Mouse (Mus musculus) midbrain, embryonic 15.5 days (tissue): Measurements from ENCODE around the gene Trim17. TPM values are rescaled to one million over a fixed set of nuclear protein-coding genes. Genes with fewer than 3 reads are reported as not detected.

Experiments used
- ATAC-seq: fragments of 200-750 bp; cut with Nextera tagmentation; replicated peaks from 2 replicates; pipeline ENCODE4 v1.8.0; 2017; ENCODE audit warnings: moderate TSS enrichment
- H3K27ac ChIP-seq: fragments of 300-500 bp; sonication (generic); 2 replicates; pipeline ENCODE4 v1.5.1; 2015; ENCODE audit warnings: mild to moderate bottlenecking, inconsistent platforms
- H3K27me3 ChIP-seq: fragments of 300-500 bp; sonication (generic); replicated peaks from 2 replicates; pipeline ENCODE4 v1.6.1; 2015; ENCODE audit warnings: inconsistent platforms
- H3K36me3 ChIP-seq: fragments of 300-500 bp; sonication (generic); replicated peaks from 2 replicates; pipeline ENCODE4 v1.6.1; 2015; ENCODE audit warnings: inconsistent platforms
- H3K4me1 ChIP-seq: fragments of 300-500 bp; sonication (generic); 2 replicates; pipeline ENCODE4 v1.6.1; 2015; ENCODE audit warnings: inconsistent platforms
- H3K4me2 ChIP-seq: fragments of 300-500 bp; sonication (generic); 2 replicates; pipeline ENCODE4 v1.6.1; 2015; ENCODE audit warnings: inconsistent platforms, mild to moderate bottlenecking, moderate library complexity
- H3K4me3 ChIP-seq: fragments of 300-500 bp; sonication (generic); 2 replicates; pipeline ENCODE4 v1.5.1; 2015; ENCODE audit warnings: mild to moderate bottlenecking, inconsistent platforms
- H3K9ac ChIP-seq: fragments of 300-500 bp; sonication (generic); 2 replicates; pipeline ENCODE4 v1.6.1; 2015; ENCODE audit warnings: mild to moderate bottlenecking, inconsistent platforms
- H3K9me3 ChIP-seq: fragments of 300-500 bp; sonication (generic); 2 replicates; pipeline ENCODE4 v1.6.1; 2016; ENCODE audit warnings: inconsistent platforms
- WGBS: fragments of 180-500 bp; shearing (Covaris S2); methylation state at CpG from one replicate; pipeline ENCODE4 v1.1.7; 2015; ENCODE audit warnings: mixed read lengths; 5-methylcytosine and 5-hydroxymethylcytosine counted together
- polyA plus RNA-seq: library from polyadenylated mRNA; unstranded; fragments of >200 nt; fragmentation: Nextera tagmentation; extraction: Ambion mirVana; gene quantifications from 2 replicates; pipeline ENCODE4 v1.2.1, GENCODE M21; 2015

The Trim17 gene
- polyA plus RNA-seq, 1 experiment from 2014 or later = 2.0 TPM

DNA sequence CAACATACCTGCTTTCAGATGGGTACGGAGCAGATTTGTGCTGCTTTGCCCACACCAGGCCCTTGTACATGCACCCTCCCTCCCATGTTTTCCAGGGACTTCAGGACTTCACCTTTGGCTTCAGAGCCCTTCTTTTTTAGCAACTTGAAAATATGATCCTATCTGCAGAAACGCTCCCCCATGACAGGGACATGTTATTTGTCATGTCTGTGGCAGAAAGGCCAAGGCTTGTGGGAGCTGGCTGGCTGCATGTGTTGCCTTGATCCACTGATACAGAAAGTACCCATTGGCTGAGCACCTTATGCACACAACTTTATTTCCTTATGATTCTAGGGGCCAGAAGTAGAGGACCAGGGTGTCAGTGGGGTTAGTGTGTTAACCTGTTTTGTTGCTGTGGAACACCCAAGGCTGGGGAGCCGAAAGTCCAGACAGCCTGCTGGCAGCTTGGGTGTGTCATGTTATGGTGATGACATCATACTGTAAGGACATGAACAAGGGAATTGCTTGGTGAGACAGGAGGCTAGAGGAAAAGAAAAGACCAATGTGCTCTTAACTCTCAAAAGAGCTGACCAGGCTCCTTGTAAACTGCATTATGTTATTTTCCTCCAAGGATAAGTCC, 30.9 kb downstream of the Trim17 start:
- no peak overlapping the region for H3K27ac ChIP-seq
- H3K4me3 ChIP-seq = no peak overlapping the region
- H3K4me2 ChIP-seq = no peak overlapping the region
- peaks cover 37% of the 10 kb centered on the region for H3K36me3 ChIP-seq
- H3K9ac ChIP-seq = no peak overlapping the region
- WGBS = 92% methylated on average over 3 of the region's 3 CpGs
- no peaks in the 10 kb centered on the region for H3K27me3 ChIP-seq
- ATAC-seq = no peak
- peaks cover 15% of the 10 kb centered on the region for H3K4me1 ChIP-seq
- no peaks in the 10 kb centered on the region for H3K9me3 ChIP-seq

DNA sequence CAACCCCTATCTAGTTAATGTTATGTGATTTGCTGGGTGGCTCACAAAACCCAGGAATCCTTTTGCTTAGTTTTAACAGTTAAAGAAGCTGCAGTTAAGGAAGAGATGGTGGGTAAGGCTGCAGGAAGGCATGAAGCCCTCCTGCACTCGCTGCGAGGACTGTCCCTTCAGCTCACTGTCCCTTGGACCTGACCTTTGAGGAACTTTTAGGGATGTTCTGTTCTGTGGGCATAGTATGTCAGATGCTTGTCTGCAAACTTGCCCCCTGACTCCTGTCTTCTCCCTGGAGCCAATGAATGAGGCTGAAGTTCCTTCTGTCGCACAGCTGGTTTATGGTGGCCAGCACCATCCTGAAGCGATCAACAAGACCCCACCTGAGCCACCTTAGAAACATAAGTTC, 34.7 kb downstream of the Trim17 start:
- no peaks in the 10 kb centered on the region for H3K27me3 ChIP-seq
- 96% methylated on average over 4 of the region's 4 CpGs for WGBS
- H3K9me3 ChIP-seq = no peaks in the 10 kb centered on the region

DNA sequence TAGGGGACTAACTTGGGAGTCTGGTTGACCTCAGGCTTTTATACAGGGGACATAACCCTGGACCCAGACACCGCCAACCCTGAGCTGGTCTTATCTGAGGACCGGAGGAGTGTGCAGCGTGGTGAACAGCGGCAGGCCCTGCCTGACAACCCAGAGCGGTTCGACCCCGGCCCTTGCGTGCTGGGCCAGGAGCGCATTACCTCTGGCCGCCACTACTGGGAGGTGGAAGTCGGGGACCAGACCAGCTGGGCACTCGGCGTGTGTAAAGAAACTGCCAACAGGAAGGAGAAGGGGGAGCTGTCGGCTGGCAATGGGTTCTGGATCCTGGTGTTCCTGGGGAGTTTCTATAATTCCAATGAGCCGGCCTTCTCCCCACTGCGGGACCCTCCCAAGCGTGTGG, 35.7 kb downstream of the Trim17 start:
- 88% methylated on average over 17 of the region's 17 CpGs for WGBS
- no peak overlapping the region for H3K9ac ChIP-seq

More for the DNA sequence above, 34.7 kb downstream of the Trim17 start:
- Histone ChIP-seq H3K4me1 (no peaks in the 10 kb centered on the region), H3K4me2 (no peak overlapping the region), H3K9ac (no peak overlapping the region), H3K27ac (no peak overlapping the region), H3K36me3 (peaks cover 33% of the 10 kb centered on the region), H3K4me3 (no peak overlapping the region)
- ATAC-seq = no peak

DNA sequence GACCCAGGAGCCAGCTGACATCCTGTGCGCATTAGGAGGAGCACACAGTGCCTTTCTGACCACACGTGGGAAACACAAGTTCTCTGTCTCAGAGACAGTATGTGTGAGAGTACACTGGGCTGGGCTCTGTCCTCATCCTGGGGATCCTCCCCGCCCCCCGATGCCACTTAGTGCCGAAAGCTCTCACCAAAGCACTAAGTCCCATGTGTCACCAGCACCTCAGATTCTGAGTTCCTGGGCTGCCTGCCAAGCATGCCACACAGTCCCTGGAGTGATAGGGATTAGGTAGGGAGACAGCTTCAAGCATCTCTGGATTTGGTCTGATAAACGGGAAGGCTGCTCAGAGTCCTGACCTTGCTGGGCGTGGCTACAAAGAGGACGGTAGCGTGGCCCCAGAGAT, 36.3 kb downstream of the Trim17 start:
- 78% methylated on average over 9 of the region's 9 CpGs for WGBS
- H3K27ac ChIP-seq = no peak overlapping the region
- H3K4me2 ChIP-seq = no peak overlapping the region
- H3K27me3 ChIP-seq = peaks cover 10% of the 10 kb centered on the region
- H3K9ac ChIP-seq = no peak overlapping the region
- no peak overlapping the region for H3K4me3 ChIP-seq
- no peak for ATAC-seq
- no peaks in the 10 kb centered on the region for H3K9me3 ChIP-seq
- H3K36me3 ChIP-seq = peaks cover 28% of the 10 kb centered on the region
- H3K4me1 ChIP-seq = no peaks in the 10 kb centered on the region

More for the DNA sequence above, 35.7 kb downstream of the Trim17 start:
- Histone ChIP-seq H3K4me2 (no peak overlapping the region), H3K4me1 (no peaks in the 10 kb centered on the region), H3K36me3 (peaks cover 28% of the 10 kb centered on the region), H3K9me3 (no peaks in the 10 kb centered on the region), H3K27ac (no peak overlapping the region), H3K27me3 (peaks cover 4% of the 10 kb centered on the region; the same call in 1 of the 2 replicates), H3K4me3 (no peak overlapping the region)
- no peak for ATAC-seq

DNA sequence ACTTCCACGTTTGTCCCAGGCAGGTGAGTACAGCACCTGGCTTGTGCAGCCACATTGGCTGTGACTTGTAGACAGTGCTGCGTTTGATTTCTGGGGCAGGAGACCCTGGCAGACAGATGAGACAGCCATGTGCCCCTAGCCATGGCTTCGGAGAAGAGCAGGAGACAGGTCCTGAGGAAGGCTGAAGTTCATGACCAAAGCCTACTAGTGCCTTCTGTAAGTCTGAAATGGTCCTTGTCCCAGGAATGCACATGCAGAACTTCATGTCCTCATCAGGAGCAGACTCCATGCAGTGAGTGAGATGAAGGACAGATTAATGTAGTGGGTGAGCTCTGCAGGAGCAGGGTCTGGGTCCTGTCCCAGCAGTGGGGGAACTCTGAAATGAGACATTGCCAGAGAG, 37.4 kb downstream of the Trim17 start:
- Histone ChIP-seq H3K9me3 (no peaks in the 10 kb centered on the region), H3K27ac (no peak overlapping the region), H3K36me3 (peaks cover 24% of the 10 kb centered on the region), H3K27me3 (peaks cover 11% of the 10 kb centered on the region), H3K9ac (no peak overlapping the region), H3K4me3 (no peak overlapping the region), H3K4me2 (no peak overlapping the region), H3K4me1 (no peaks in the 10 kb centered on the region)
- no peak for ATAC-seq
- WGBS = 81% methylated on average over 3 of the region's 3 CpGs

DNA sequence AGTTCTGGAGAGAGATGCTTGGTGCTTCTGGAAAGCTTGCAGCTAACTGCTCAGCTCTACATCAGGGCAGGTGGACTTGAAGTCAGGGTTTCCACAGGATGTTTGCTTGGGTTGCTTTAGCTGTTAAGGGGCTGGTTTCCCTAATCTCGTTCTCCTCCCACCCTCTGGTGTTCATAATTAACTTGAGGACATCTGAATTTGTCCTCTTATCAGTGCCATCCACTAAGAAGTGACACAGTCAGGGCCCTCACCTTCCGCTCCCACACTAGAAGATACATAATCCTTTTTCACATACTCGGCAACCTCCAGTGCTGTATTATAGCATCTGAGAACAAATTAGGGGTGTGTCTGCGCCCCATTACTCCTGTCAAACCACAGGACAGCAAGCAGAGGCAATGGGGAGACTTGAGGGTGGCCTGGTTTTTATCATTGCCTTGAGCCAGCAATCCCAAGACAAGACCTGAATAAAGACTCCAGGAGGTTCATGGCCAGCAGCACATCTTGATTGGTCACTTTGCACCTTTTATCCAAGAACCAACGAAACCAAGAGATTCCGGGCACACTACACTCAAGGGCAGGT, 38.7 kb downstream of the Trim17 start:
- no peak overlapping the region for H3K4me3 ChIP-seq
- no peak overlapping the region for H3K9ac ChIP-seq
- H3K4me1 ChIP-seq = no peaks in the 10 kb centered on the region
- ATAC-seq = no peak
- H3K27ac ChIP-seq = no peak overlapping the region
- 76% methylated on average over 6 of the region's 6 CpGs for WGBS
- H3K27me3 ChIP-seq = peaks cover 11% of the 10 kb centered on the region
- no peak overlapping the region for H3K4me2 ChIP-seq
- H3K36me3 ChIP-seq = peaks cover 16% of the 10 kb centered on the region
- H3K9me3 ChIP-seq = no peaks in the 10 kb centered on the region

DNA sequence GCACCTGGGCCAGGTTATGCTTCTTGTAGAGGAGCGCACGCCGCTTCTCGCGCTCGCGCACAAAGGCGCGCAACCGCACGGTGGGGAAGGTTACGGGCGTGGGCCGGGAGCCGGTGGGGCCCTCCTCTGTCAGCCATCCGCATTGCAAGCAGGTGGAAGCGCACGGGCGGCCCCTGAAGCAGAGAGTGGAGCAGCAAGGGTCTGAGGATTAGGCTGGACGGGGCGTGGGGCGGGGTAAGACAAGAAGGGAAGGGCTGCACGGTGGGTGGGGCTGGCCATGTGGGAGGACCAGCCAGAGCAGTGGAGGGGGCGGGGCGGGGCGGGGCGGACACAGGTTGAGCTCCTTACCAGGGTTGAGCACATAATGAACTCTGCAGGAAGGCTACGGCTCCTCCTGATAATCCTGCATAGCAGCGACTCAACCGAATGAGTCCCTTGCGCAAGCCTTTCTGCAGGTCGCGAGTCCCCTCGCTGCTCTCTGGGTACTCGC, 39.9 kb downstream of the Trim17 start:
- Histone ChIP-seq H3K27ac (no peak overlapping the region), H3K4me2 (peak overlapping the region; percentile 69), H3K4me1 (no peaks in the 10 kb centered on the region), H3K36me3 (peaks cover 10% of the 10 kb centered on the region; the same call in 1 of the 2 replicates), H3K4me3 (peak overlapping the region; percentile 41), H3K9me3 (no peaks in the 10 kb centered on the region), H3K9ac (peak overlapping the region; percentile 34), H3K27me3 (peaks cover 11% of the 10 kb centered on the region)
- WGBS = under 1% methylated on average over 35 of the region's 35 CpGs
- peak; percentile 68 for ATAC-seq

DNA sequence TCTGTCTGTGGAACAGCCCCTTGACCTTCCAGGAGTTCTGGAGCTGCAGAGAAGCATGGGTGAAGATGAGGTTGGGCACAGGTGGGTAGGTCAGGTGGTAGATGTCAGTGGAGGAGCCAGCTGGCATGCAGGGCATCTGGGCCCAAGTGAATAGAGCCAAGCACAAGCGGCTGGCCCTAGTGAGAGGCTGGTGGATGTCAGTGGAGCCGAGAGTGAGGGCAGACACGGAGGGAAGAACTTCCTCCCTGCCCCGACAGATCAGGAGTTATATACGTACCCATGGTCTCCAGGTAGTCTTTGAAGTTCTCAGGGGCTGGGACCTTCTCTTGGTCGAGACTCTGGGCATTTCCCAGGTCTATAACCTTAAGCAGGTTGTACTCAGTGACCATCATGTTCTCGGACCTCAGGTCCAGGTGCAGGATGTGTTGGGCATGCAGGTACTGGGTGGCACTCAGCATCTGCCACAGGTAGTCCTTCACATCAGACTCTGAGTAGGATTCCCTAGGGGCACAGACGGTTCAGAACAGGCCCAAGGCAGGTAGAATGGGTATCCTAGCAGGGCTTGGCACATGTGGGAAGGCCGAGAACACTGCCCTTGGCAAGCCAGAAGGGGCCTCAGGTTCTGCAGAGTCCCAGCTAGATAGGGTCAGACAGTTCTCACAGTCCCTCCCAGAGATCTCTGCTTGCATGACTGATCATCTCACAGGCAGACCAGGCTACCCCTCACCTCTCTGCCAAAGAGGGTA, 40.7 kb downstream of the Trim17 start:
- Histone ChIP-seq H3K9ac (no peak overlapping the region), H3K27ac (no peak overlapping the region), H3K4me1 (no peaks in the 10 kb centered on the region), H3K4me3 (peak overlapping the region; percentile 41; the same call in 1 of the 2 replicates), H3K36me3 (0 out of 2 replicates have a peak, but pooled peaks cover 6% of the 10 kb centered on the region), H3K27me3 (peaks cover 11% of the 10 kb centered on the region), H3K4me2 (peak overlapping the region; percentile 69), H3K9me3 (no peaks in the 10 kb centered on the region)
- peak; percentile 12; the same call in 1 of the 2 replicates for ATAC-seq
- WGBS = 81% methylated on average over 9 of the region's 9 CpGs

DNA sequence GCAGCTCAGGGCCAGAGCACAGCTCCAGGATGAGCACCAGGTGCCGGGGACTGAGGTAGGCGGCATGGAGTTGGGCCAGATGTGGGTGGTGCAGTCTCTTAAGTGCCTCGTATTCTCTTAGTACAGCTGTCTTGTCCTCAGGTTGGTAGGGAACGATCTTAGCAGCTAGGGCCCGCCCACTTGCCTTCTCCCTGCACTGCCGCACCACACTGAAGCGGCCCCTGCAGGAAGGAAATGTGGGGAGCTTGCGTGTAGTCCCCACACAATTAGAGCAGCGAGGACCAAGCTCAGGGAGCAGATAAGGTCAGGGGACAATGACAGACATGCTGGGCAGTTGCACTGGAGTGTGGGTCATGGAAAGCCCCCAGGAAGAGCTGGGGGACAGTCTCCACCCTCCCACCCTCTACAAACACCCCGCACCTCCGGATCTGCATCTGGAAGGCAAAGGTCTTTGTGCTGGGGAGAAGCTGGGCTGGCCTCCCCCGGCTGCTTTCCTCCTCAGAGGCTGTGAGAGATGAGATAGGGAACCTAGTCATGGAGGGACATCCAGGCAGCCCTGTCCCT, 41.4 kb downstream of the Trim17 start:
- 48% methylated on average over 12 of the region's 12 CpGs for WGBS
- Histone ChIP-seq H3K4me2 (no peak overlapping the region), H3K27me3 (peaks cover 11% of the 10 kb centered on the region), H3K9me3 (no peaks in the 10 kb centered on the region), H3K4me1 (no peaks in the 10 kb centered on the region), H3K36me3 (0 out of 2 replicates have a peak, but pooled peaks cover under 1% of the 10 kb centered on the region), H3K27ac (no peak overlapping the region), H3K9ac (no peak overlapping the region), H3K4me3 (no peak overlapping the region)
- no peak for ATAC-seq

DNA sequence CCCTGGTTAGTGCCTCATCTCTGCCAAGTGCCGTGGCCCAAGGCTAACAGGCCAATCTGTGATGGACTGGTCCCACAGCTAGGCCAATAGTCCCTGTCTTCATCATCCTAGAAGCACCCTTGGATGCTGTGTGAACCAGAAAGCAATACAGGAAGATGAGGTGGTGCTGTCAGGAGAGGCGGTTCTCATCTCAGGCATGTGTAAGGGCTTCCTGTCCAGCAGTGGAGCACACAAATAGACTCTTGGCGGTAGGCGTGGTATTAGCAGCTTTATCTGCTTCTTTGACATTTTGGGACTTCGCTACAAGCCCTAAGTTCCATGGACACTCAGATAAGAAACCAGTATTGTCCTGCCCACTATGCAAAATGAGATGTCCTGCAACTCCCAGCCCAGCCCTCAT, 43.1 kb downstream of the Trim17 start:
- H3K4me3 ChIP-seq = no peak overlapping the region
- H3K9me3 ChIP-seq = no peaks in the 10 kb centered on the region
- no peaks in the 10 kb centered on the region for H3K4me1 ChIP-seq
- ATAC-seq = no peak
- H3K27ac ChIP-seq = no peak overlapping the region
- no peaks in the 10 kb centered on the region for H3K36me3 ChIP-seq
- 86% methylated on average over 5 of the region's 5 CpGs for WGBS
- H3K9ac ChIP-seq = no peak overlapping the region
- H3K4me2 ChIP-seq = no peak overlapping the region
- H3K27me3 ChIP-seq = peaks cover 11% of the 10 kb centered on the region

DNA sequence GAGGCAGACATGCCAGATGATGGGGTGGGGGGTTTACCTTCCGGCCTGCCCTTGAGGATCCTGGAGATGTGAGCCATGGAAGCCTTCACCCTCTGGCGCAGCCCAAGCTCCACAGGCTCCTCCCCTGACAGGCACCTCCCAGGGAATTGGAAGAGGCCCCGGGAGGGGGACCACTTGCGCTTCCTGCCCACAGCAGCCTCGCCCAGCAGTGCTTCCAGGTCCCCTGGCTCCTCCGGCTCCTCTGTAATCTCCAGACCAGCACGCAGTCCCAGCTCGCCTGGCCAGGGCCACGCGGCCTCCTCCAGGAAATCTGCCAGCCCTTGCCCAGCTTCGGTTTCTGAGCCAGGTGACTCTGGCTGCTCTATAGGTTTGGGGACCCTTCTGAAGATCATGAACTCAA, 44.7 kb downstream of the Trim17 start:
- no peak overlapping the region for H3K9ac ChIP-seq
- no peaks in the 10 kb centered on the region for H3K9me3 ChIP-seq
- no peak overlapping the region for H3K4me3 ChIP-seq
- ATAC-seq = no peak
- no peaks in the 10 kb centered on the region for H3K4me1 ChIP-seq
- no peaks in the 10 kb centered on the region for H3K36me3 ChIP-seq
- peaks cover 11% of the 10 kb centered on the region for H3K27me3 ChIP-seq
- no peak overlapping the region for H3K27ac ChIP-seq
- WGBS = 67% methylated on average over 11 of the region's 11 CpGs
- no peak overlapping the region for H3K4me2 ChIP-seq

DNA sequence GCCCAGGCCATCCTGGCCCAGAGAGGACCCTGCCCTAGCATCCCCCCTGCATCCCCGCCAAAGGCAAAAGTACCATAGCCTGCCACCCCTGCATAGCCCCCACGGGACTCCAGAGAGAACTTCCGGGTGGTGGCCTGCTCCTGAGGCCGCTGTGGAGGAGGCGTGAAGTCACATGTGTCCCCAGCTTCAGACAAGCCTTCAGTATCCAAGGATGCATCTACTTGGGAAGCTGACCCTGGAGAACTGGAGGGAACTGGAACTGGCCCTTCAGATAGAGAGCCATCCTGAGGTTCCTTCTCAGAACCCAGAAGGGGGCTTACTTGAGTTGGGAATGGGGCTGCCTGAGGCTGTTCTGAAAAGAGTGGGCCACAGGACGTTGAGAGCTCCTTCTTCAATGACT, 45.3 kb downstream of the Trim17 start:
- no peak overlapping the region for H3K4me3 ChIP-seq
- H3K36me3 ChIP-seq = no peaks in the 10 kb centered on the region
- H3K9ac ChIP-seq = no peak overlapping the region
- no peaks in the 10 kb centered on the region for H3K9me3 ChIP-seq
- no peak overlapping the region for H3K4me2 ChIP-seq
- no peak overlapping the region for H3K27ac ChIP-seq
- no peaks in the 10 kb centered on the region for H3K4me1 ChIP-seq
- ATAC-seq = no peak
- 85% methylated on average over 6 of the region's 6 CpGs for WGBS
- peaks cover 10% of the 10 kb centered on the region for H3K27me3 ChIP-seq
